Mouse (Mus musculus): ENCODE measurements around the gene Vmn1r37. TPM values are rescaled to one million over a fixed set of nuclear protein-coding genes. Genes with fewer than 3 reads are reported as not detected.
"Not testable (repeated sequence)": the region's sequence is repeated elsewhere in the genome, so short reads cannot be mapped to it uniquely, and the experiment has no call there.

Gene Vmn1r37
- total RNA-seq (2021): not detected
- long read RNA-seq, experiment 1: 0 reads
- long read RNA-seq, experiment 2: 0 reads

GRCm38 (mm10) chr6:66729082-66729481 is at the start of gene Vmn1r37:
Vmn1r37 (plus strand) TSS chr6:66729382.
- DNase-seq (ENCODE audit: low spot score in 2 of 2): not testable (repeated sequence)

GRCm38 (mm10) chr6:66685806-66686205 is 43.4 kb upstream of the Vmn1r37 start, which contains the start of gene Vmn1r35:
Vmn1r35 (minus strand) TSS chr6:66685906.
- no peak for DNase-seq (ENCODE audit: low spot score in 2 of 2)

- no peak for DNase-seq (ENCODE audit: low spot score in 2 of 2)
Measured at GRCm38 (mm10) chr6:66708901-66709300, 20.3 kb upstream of the Vmn1r37 start.

- no peak for DNase-seq (ENCODE audit: low spot score in 2 of 2)
Measured at GRCm38 (mm10) chr6:66713854-66714253, 15.3 kb upstream of the Vmn1r37 start.

GRCm38 (mm10) chr6:66719068-66719467 is 10.1 kb upstream of the Vmn1r37 start, which contains the start of gene Vmn1r36:
Vmn1r36 (minus strand) TSS chr6:66719168.
- not testable (repeated sequence) for DNase-seq (ENCODE audit: low spot score in 2 of 2)

GRCm38 (mm10) chr6:66782527-66782926 is 53.3 kb downstream of the Vmn1r37 start, which contains the start of gene Vmn1r38:
Vmn1r38 (minus strand) TSS chr6:66782627.
- DNase-seq (ENCODE audit: low spot score in 2 of 2): not testable (repeated sequence)

Other genes with a start within 250 kb of the Vmn1r37 start
- gene Mad2l1, start 194.0 kb upstream of the Vmn1r37 start, total RNA-seq (2021): 1 to 10 TPM; 3.7 to 4.2 TPM
- gene Vmn1r32, start 169.3 kb upstream of the Vmn1r37 start, total RNA-seq (2021): not detected
- gene Vmn1r33, start 111.1 kb upstream of the Vmn1r37 start, total RNA-seq (2021): not detected
- gene Vmn1r34, start 85.5 kb upstream of the Vmn1r37 start, total RNA-seq (2021): not detected
- gene Vmn1r35, start 43.5 kb upstream of the Vmn1r37 start, total RNA-seq (2021): not detected
- not detected for gene Vmn1r36, start 10.2 kb upstream of the Vmn1r37 start, total RNA-seq (2021)
- not detected for gene Vmn1r38, start 53.2 kb downstream of the Vmn1r37 start, total RNA-seq (2021)
- not detected for gene Vmn1r39, start 81.2 kb downstream of the Vmn1r37 start, total RNA-seq (2021)
- 10 to 100 TPM; 68.9 to 84.2 TPM for gene Gng12, start 167.0 kb downstream of the Vmn1r37 start, total RNA-seq (2021)